Mouse (Mus musculus) midbrain, embryonic 11.5 days (tissue): ENCODE results near the gene Slc25a12. TPM values are rescaled to one million over a fixed set of nuclear protein-coding genes. Genes with fewer than 3 reads are reported as not detected.

Source experiments
- polyA plus RNA-seq: library from polyadenylated mRNA; unstranded; fragments of >200 nt; fragmentation: Nextera tagmentation; extraction: Ambion mirVana; gene quantifications from 2 replicates; pipeline ENCODE4 v1.2.1, GENCODE M21; 2014

Slc25a12 gene
- polyA plus RNA-seq, 1 experiment from 2014 or later: 39.3 TPM

Other genes starting within 250 kb of the Slc25a12 start
- gene Cybrd1, start 249.8 kb downstream of the Slc25a12 start, polyA plus RNA-seq: 0.22 and 0.26 TPM in 2 replicates
- gene Dync1i2, start 156.0 kb downstream of the Slc25a12 start, polyA plus RNA-seq: 189 and 206 TPM in 2 replicates
- 193 and 201 TPM in 2 replicates for gene Hat1, start 21.2 kb upstream of the Slc25a12 start, polyA plus RNA-seq
- gene Metap1d, start 85.5 kb upstream of the Slc25a12 start, polyA plus RNA-seq: 31.6 and 32.8 TPM in 2 replicates
- gene Dlx1, start 160.4 kb upstream of the Slc25a12 start, polyA plus RNA-seq: 13.6 and 17.3 TPM in 2 replicates
- 4.7 and 5.8 TPM in 2 replicates for gene Dlx2, start 179.0 kb upstream of the Slc25a12 start, polyA plus RNA-seq